9 mouse cellular contexts compared by ENCODE assay signal in genomic region chr4:65839550-65840000, GRCm38 (mm10).
DNase-seq lines count a peak whose midpoint lies in the region; ATAC-seq and TF ChIP-seq lines count a peak whose summit lies in the region.
"Had no signal": no experiment of that assay in that cellular context is flagged by ENCODE, and none has a peak within 500 bp of the region (broad histone marks: within the 10 kb centered on the region; RNA-seq: fewer than 3 reads in every experiment).

No protein-coding gene starts in this region.

- H3K9ac ChIP-seq in forebrain, embryonic 15.5 days (replicated peaks) = no peak overlapping the region
- H3K9ac ChIP-seq in neural tube, embryonic 12.5 days = no peak overlapping the region
- no peak overlapping the region for H3K9ac ChIP-seq in heart, adult 2 months (ENCODE audit: low read depth, low read length)
- H3K9ac ChIP-seq: liver, embryonic 14.5 days had no signal

- no peak overlapping the region for H3K4me3 ChIP-seq in forebrain, embryonic 15.5 days
- no peak overlapping the region for H3K4me3 ChIP-seq in neural tube, embryonic 12.5 days
- no peak overlapping the region for H3K4me3 ChIP-seq in heart, adult 2 months

- 3% methylated on average over 9 of the region's 9 CpGs for WGBS in forebrain, embryonic 15.5 days
- WGBS in neural tube, embryonic 12.5 days = 18% methylated on average over 9 of the region's 9 CpGs
- 74% methylated on average over 9 of the region's 9 CpGs for WGBS in heart, adult 2 months

- no peaks in the 10 kb centered on the region for H3K79me2 ChIP-seq in heart, adult 2 months (replicated peaks; ENCODE audit: control insufficient read depth, insufficient read depth, low read length)

- no peak for TF ChIP-seq EP300 in heart, adult 2 months (IDR thresholded peaks at IDR 0.05; ENCODE audit: insufficient read depth, low read depth, low read length)

- H3K27ac ChIP-seq in forebrain, embryonic 15.5 days (replicated peaks) = 0 out of 2 replicates have a peak overlapping the region, but pooled peaks have one; percentile 2
- no peak overlapping the region for H3K27ac ChIP-seq in neural tube, embryonic 12.5 days
- H3K27ac ChIP-seq in heart, adult 2 months = no peak overlapping the region
- H3K27ac ChIP-seq: liver, embryonic 14.5 days had no signal

- TF ChIP-seq CTCF in heart, adult 2 months (IDR thresholded peaks at IDR 0.05) = no peak

- peak; percentile 92 for ATAC-seq in forebrain, embryonic 15.5 days (replicated peaks)
- ATAC-seq in neural tube, embryonic 12.5 days (ENCODE audit: low FRiP score, low read depth) = peak; percentile 92

- H3K4me1 ChIP-seq in forebrain, embryonic 15.5 days = peaks cover 21% of the 10 kb centered on the region
- no peaks in the 10 kb centered on the region for H3K4me1 ChIP-seq in neural tube, embryonic 12.5 days
- H3K4me1 ChIP-seq in heart, adult 2 months (ENCODE audit: control insufficient read depth, insufficient read depth, low read length) = no peaks in the 10 kb centered on the region

- H3K36me3 ChIP-seq in forebrain, embryonic 15.5 days = no peaks in the 10 kb centered on the region
- no peaks in the 10 kb centered on the region for H3K36me3 ChIP-seq in neural tube, embryonic 12.5 days
- H3K36me3 ChIP-seq in heart, adult 2 months (ENCODE audit: control insufficient read depth, insufficient read depth, low read length) = no peaks in the 10 kb centered on the region

- DNase-seq in cerebellum, postnatal 10 days = peak; percentile 16 to 51
- DNase-seq in layer of hippocampus, postnatal 14 days (ENCODE audit: low spot score in 2 of 2) = peak; percentile 32 to 74
- DNase-seq in adrenal gland, adult 2 months = no peak
- DNase-seq in adrenal gland, postnatal 14 days = no peak
- no peak for DNase-seq in urinary bladder, adult 2 months (ENCODE audit: low spot score)
- DNase-seq in heart, adult 2 months = no peak

- H3K4me2 ChIP-seq in forebrain, embryonic 15.5 days (replicated peaks) = no peak overlapping the region
- no peak overlapping the region for H3K4me2 ChIP-seq in neural tube, embryonic 12.5 days (replicated peaks)

- intact Hi-C loops in heart, adult 2 months (cut with DNase I) = no loop called here

- H3K9me3 ChIP-seq in forebrain, embryonic 15.5 days = no peaks in the 10 kb centered on the region
- no peaks in the 10 kb centered on the region for H3K9me3 ChIP-seq in neural tube, embryonic 12.5 days

- H3K27me3 ChIP-seq in forebrain, embryonic 15.5 days = no peaks in the 10 kb centered on the region
- peaks cover 25% of the 10 kb centered on the region for H3K27me3 ChIP-seq in neural tube, embryonic 12.5 days (replicated peaks)
- H3K27me3 ChIP-seq in heart, adult 2 months (ENCODE audit: control insufficient read depth, insufficient read depth, low read length) = no peaks in the 10 kb centered on the region

- no peak for TF ChIP-seq POLR2A in heart, adult 2 months (IDR thresholded peaks at IDR 0.05; ENCODE audit: insufficient read depth, low read depth, low read length)

Comparison
In these comparisons a context has a peak if more than half of its experiments do, and no peak if none do; other contexts are left out.
1. DNase-seq: peak in cerebellum, postnatal 10 days (2 of 2) and layer of hippocampus, postnatal 14 days (2 of 2); none in adrenal gland, adult 2 months (single experiment), adrenal gland, postnatal 14 days (single experiment), urinary bladder, adult 2 months (single experiment) and heart, adult 2 months (0 of 2).